Mouse (Mus musculus): ENCODE measurements around the gene Gpx7. TPM values are rescaled to one million over a fixed set of nuclear protein-coding genes. Genes with fewer than 3 reads are reported as not detected.

The Gpx7 gene
- total and polyA plus RNA-seq, 2 experiments: 3.2 to 3.5 TPM

- no peaks in the 10 kb centered on the region for H3K79me2 ChIP-seq (ENCODE audit: control insufficient read depth, insufficient read depth, low read length)
- no peak overlapping the region for H3K4me3 ChIP-seq (ENCODE audit: insufficient read depth, low read depth, low read length)
- no peak overlapping the region for H3K27ac ChIP-seq (replicated peaks; ENCODE audit: insufficient read depth, low read depth, low read length)
- H3K27me3 ChIP-seq (ENCODE audit: control insufficient read depth, insufficient read depth, low read length): no peaks in the 10 kb centered on the region
- H3K9ac ChIP-seq (ENCODE audit: low read depth, low read length): no peak overlapping the region
- peaks cover 33% of the 10 kb centered on the region for H3K4me1 ChIP-seq (ENCODE audit: control insufficient read depth, insufficient read depth, low read length)
- no peaks in the 10 kb centered on the region for H3K36me3 ChIP-seq (ENCODE audit: control insufficient read depth, insufficient read depth, low read length)
- TF ChIP-seq CTCF (IDR thresholded peaks at IDR 0.05; ENCODE audit: low read depth, low read length) (no peak), POLR2A (IDR thresholded peaks at IDR 0.05; ENCODE audit: extremely low read depth, insufficient read depth, low read length) (no peak)
- WGBS: 24% methylated on average over 8 of the region's 8 CpGs
- no peak for DNase-seq (ENCODE audit: extremely low read depth, low read depth, low spot score)
Observed at GRCm38 (mm10) chr4:108350819-108351218, 55.9 kb downstream of the Gpx7 start.

Other genes starting within 250 kb of the Gpx7 start
- 141 and 149 TPM in 2 replicates for gene Echdc2, start 241.5 kb downstream of the Gpx7 start, total RNA-seq (2014; rRNA removed)
- 203 and 264 TPM in 2 replicates for gene Echdc2, start 241.5 kb downstream of the Gpx7 start, polyA plus RNA-seq (2012; rRNA removed)
- gene Zyg11a, start 188.9 kb downstream of the Gpx7 start, total RNA-seq (2014; rRNA removed): 5.9 and 7.1 TPM in 2 replicates
- 3.0 and 6.7 TPM in 2 replicates for gene Zyg11a, start 188.9 kb downstream of the Gpx7 start, polyA plus RNA-seq (2012; rRNA removed)
- gene Zyg11b, start 105.9 kb downstream of the Gpx7 start, total RNA-seq (2014; rRNA removed): 25.4 and 28.8 TPM in 2 replicates
- 5.8 and 6.4 TPM in 2 replicates for gene Zyg11b, start 105.9 kb downstream of the Gpx7 start, polyA plus RNA-seq (2012; rRNA removed)
- gene Coa7, start 78.8 kb downstream of the Gpx7 start, total RNA-seq (2014; rRNA removed): 11.7 and 16.3 TPM in 2 replicates
- gene Coa7, start 78.8 kb downstream of the Gpx7 start, polyA plus RNA-seq (2012; rRNA removed): 19.3 and 21.9 TPM in 2 replicates
- gene Shisal2a, start 23.6 kb downstream of the Gpx7 start, total RNA-seq (2014; rRNA removed): not detected in 2 replicates
- gene Shisal2a, start 23.6 kb downstream of the Gpx7 start, polyA plus RNA-seq (2012; rRNA removed): not detected in 2 replicates
- gene Tut4, start 52.5 kb upstream of the Gpx7 start, total RNA-seq (2014; rRNA removed): 30.3 and 34.6 TPM in 2 replicates
- 17.8 and 23.6 TPM in 2 replicates for gene Tut4, start 52.5 kb upstream of the Gpx7 start, polyA plus RNA-seq (2012; rRNA removed)
- gene Prpf38a, start 172.4 kb upstream of the Gpx7 start, total RNA-seq (2014; rRNA removed): 9.1 and 13.3 TPM in 2 replicates
- gene Prpf38a, start 172.4 kb upstream of the Gpx7 start, polyA plus RNA-seq (2012; rRNA removed): 1.6 and 2.2 TPM in 2 replicates
- under 0.01 and 0.13 TPM in 2 replicates for gene Orc1, start 172.5 kb upstream of the Gpx7 start, total RNA-seq (2014; rRNA removed)
- not detected in 2 replicates for gene Orc1, start 172.5 kb upstream of the Gpx7 start, polyA plus RNA-seq (2012; rRNA removed)
- 7.1 and 8.7 TPM in 2 replicates for gene Cc2d1b, start 213.0 kb upstream of the Gpx7 start, total RNA-seq (2014; rRNA removed)
- 6.7 and 9.5 TPM in 2 replicates for gene Cc2d1b, start 213.0 kb upstream of the Gpx7 start, polyA plus RNA-seq (2012; rRNA removed)